Mouse (Mus musculus) cerebellum, postnatal 4 days (tissue): ENCODE data around the gene Olfr613.
"Not testable (repeated sequence)": the region's sequence is repeated elsewhere in the genome, so short reads cannot be mapped to it uniquely, and the experiment has no call there.

ENCODE experiments used
- DNase-seq, 2 experiments: peaks; one replicate each; pipeline ENCODE4 v3.0.0; 2022; ENCODE audit warnings: low spot score in 2 of 2, mixed read lengths in 1 of 2

Gene Olfr613

GRCm38 (mm10) chr7:103547774-103548173, at the start of gene Olfr613:
Gene Olfr613, plus strand, starts transcription at chr7:103548074.
- DNase-seq, result no peak

DNA sequence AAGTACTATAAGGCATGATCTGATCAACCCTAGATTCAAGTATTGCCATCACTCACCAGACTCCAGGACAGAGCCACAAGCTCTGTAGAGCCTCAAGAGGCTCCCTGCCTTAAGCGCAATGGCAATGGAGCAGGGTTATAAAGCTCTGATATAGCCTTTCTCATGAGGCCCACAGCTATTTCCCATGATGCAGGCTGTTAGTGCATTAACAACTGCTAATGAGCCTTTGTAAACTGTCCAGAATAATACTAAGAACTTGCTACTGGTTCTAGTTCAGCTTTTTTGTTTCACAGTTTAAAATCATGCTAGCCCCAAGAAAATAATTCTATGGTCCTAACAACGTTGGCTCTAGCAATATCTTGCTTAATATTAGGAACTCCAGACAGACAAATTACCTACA, 35.9 kb upstream of the Olfr613 start, which contains the start of gene Olfr610:
Gene Olfr610 (minus strand): TSS at position 101 of the 400 bp plus-strand sequence.
- no peak for DNase-seq

DNA sequence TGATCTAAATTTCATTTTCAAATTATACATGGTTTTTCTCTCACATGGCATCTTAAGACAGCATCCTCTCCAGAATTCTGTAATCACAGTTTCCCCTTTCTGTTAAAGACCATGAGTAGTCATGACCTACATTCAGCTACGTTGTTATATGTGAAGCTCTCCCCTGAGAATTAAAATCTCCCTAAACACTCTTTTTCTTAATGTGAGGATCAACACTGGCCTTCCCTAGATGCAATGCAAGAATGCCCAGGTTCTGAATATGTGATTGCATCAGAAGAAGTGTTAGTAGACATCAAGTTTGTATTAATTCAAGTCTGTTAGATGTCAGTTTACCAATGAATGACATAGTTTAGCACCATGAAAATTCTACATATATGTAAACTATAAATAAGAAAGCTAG, 27.1 kb upstream of the Olfr613 start, which contains the start of gene Olfr611:
Gene Olfr611 (minus strand): TSS at position 101 of the 400 bp plus-strand sequence.
- not testable (repeated sequence) for DNase-seq

- DNase-seq, result not testable (repeated sequence)
Observed at GRCm38 (mm10) chr7:103542617-103543016, 5.3 kb upstream of the Olfr613 start, which contains the start of gene Olfr612. Gene Olfr612, minus strand, starts transcription at chr7:103542717.

DNA sequence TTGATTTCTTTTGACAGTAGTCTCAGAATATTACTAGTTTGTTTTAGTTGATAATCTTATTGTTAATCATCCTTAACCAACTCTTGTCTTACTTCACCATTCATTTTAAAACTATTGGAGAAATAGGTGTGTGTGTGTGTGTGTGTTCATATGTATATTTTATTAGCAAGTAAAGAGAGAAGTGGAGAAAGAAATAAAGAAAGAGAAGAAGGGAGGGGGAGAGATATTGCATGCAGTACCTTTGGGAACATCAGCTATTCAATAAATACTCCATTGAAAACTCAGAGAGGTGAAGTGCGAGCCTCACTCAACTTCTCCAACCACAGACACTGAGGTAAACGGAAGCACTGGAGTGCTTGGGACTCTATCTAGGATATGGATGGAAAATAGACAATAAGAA, 7.9 kb downstream of the Olfr613 start, which contains the start of gene Olfr615:
Gene Olfr615 (plus strand): TSS at position 301 of the 400 bp plus-strand sequence.
- no peak for DNase-seq

DNA sequence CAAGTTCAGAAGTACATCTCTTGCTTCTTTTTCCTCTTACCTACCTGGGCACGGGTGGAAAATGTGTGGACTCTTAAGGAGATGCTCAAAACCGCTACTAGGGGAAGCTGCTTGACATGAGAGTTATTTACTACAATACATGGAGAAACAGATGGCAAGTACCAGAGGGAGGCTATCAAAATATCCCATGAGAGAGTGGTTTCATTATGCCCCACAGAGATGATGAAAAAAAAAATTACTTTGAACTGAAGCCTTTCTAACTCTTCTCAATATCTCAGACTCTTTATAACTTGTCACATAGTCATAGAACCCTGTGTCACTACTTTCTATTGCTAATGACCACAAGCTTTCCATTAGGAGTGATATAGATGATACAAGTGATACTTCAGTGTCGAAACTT, 21.2 kb downstream of the Olfr613 start, which contains the start of gene Olfr616:
Gene Olfr616 (minus strand): TSS at position 101 of the 400 bp plus-strand sequence.
- DNase-seq, result no peak

DNA sequence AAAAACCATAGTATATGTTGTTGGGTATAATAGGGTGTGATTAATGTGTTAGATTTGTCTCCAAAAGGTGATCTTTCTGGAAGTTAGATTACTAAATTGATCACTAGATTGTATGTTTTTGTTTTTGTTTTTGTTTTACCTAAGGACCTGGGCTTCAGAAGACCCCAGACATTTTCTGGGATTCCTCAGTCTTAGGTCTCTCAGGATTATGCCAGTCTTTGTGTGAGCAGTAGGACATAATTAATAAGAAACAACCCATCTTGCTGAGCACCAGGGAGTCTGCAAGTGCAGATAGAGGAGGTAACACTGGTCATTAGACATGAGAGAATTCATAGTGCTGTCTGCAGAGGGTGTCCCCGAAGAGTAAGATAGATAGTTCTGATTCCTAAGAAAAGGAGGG, 24.9 kb downstream of the Olfr613 start, which contains the start of gene Olfr617:
Gene Olfr617 (plus strand): TSS at position 301 of the 400 bp plus-strand sequence.
- no peak for DNase-seq

DNA sequence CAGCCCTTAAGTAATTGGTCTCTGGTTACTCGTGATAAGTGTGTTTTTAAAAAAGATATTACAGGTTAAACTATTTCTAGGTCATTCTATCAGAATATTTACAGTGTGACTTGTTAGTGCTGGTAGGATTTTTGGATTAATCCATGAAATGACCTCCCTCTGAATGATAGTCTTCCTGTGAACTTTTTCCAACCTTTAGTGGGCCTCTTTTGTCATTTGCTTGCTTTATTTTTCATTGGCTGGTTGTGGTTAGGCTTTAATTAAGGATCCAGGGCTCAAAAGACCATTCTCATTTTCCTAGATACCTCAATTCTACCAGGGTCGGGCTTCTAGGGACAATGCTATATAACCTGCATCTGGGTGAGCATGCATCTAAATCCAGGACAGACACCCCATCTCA, 41.9 kb downstream of the Olfr613 start, which contains the start of gene Olfr618:
Gene Olfr618 (plus strand): TSS at position 301 of the 400 bp plus-strand sequence.
- DNase-seq, result no peak

DNA sequence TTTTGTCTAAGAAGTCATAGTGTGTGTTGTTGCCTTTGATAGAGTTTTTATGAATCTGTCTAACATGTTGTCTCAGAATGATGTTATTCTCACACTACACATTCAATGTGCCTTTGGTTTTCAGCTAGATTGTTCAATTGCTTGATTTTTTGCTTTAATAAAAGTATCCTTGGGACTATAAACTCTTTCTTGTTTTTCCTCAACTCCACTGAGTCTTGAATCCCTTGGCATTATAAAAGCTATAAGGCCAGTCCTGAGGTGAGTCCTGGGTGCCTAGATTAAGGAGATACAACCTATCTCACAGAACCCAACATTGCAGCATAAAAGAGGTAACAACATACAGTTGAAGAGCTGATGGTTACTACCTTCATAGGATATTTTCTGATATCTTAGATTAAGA, 52.4 kb downstream of the Olfr613 start, which contains the start of gene Olfr619:
Gene Olfr619 (plus strand): TSS at position 301 of the 400 bp plus-strand sequence.
- DNase-seq, result no peak
